Mouse (Mus musculus): Measurements from ENCODE around the gene Ms4a10.

The Ms4a10 gene

DNA sequence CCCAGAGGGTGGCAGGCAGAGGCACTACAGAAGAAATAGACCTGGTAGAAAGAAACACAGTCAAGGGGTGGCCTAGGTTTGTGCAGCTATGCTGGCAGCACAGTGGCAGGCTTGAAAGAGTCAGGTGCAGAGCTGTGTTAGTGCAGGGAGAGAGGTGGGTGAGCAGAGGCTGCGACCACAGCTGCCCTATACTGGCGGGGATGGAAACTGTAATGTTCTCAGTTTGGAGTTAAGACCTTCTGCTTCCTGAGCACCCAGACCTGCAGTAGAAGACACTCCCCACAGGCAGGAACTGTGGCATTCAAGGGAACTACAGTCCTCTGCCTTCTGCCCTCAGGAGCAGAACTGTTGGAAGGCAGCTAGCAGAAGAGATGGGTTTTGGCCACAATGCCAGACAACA, 59.6 kb downstream of the Ms4a10 start:
- WGBS = 79% methylated on average over 2 of the region's 2 CpGs

DNA sequence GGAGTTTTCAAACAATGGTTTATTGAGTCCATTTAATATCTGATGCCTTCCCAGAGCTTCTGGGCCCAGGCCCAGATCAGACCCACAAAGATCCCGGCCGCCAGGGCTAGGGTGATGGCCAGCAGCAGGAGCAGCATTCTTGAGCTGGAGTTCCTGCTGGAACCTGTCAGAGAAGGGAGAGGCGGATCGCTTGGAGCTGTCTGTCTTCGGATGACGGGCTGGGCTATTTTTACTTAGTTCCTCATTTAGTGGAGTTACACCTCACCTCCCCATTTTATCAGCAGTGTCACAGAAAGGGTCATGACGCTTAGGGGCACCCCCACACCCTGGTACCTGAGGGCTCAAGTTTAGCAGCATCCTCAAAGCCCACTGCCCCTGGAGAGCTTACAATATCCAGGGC, 60.2 kb downstream of the Ms4a10 start:
- 74% methylated on average over 7 of the region's 7 CpGs for WGBS

Data from cerebral cortex, adult 2 months (tissue).